Mouse (Mus musculus) lung, adult 2 months (tissue): Measurements from ENCODE around the gene Fdx1.

Source experiments
- CTCF ChIP-seq: fragments of 200-500 bp; IDR thresholded peaks from 2 replicates; pipeline ENCODE4 v1.5.1; 2011; ENCODE audit warnings: mild to moderate bottlenecking, low read length, control low read depth; ENCODE audit not compliant: insufficient read depth
- POLR2A ChIP-seq: fragments of 200-500 bp; IDR thresholded peaks from 2 replicates; pipeline ENCODE4 v1.6.1; 2011; ENCODE audit warnings: low read depth, mild to moderate bottlenecking, control low read depth, low read length, borderline replicate concordance; ENCODE audit errors: extremely low read depth

GRCm38 (mm10) chr9:51990828-51991227, 27.5 kb upstream of the Fdx1 start:
- TF ChIP-seq CTCF (peak; percentile 39), POLR2A (no peak)
